Mouse (Mus musculus): ENCODE data around the gene Ctf1. TPM values are rescaled to one million over a fixed set of nuclear protein-coding genes. Genes with fewer than 3 reads are reported as not detected.
"Not testable (repeated sequence)": the region's sequence is repeated elsewhere in the genome, so short reads cannot be mapped to it uniquely, and the experiment has no call there.

Gene Ctf1
- total and polyA plus RNA-seq, 2 experiments from 2014 or later, result 3.8 to 9.0 TPM

- 92% methylated on average over 8 of the region's 8 CpGs for WGBS
- H3K27ac ChIP-seq, result no peak overlapping the region
Observed at GRCm38 (mm10) chr7:127693290-127693689, 19.2 kb upstream of the Ctf1 start.

GRCm38 (mm10) chr7:127693730-127694129 lies 18.8 kb upstream of the Ctf1 start:
- H3K36me3 ChIP-seq (ENCODE audit: insufficient read depth, low read length); H3K9me3 ChIP-seq (ENCODE audit: low read length); H3K27ac ChIP-seq; H3K9ac ChIP-seq (replicated peaks; ENCODE audit: low read length); H3K4me1 ChIP-seq (ENCODE audit: insufficient read depth, low read length); DNase-seq (ENCODE audit: low spot score); ATAC-seq; H3K4me2 ChIP-seq (ENCODE audit: low read depth, low read length); H3K4me3 ChIP-seq (ENCODE audit: low read length); H3K27me3 ChIP-seq (ENCODE audit: insufficient read depth, low read length): not testable (repeated sequence)
- WGBS, result 92% methylated on average over 7 of the region's 7 CpGs

More at GRCm38 (mm10) chr7:127693290-127693689, 19.2 kb upstream of the Ctf1 start:
- DNase-seq (ENCODE audit: low spot score) (no peak), ATAC-seq (no peak)
- no peaks in the 10 kb centered on the region for H3K9me3 ChIP-seq (ENCODE audit: low read length)
- H3K36me3 ChIP-seq (ENCODE audit: insufficient read depth, low read length), result no peaks in the 10 kb centered on the region; the same call in 1 of the 2 replicates
- no peak for TF ChIP-seq CTCF (IDR thresholded peaks at IDR 0.05; ENCODE audit: low read depth)
- no peaks in the 10 kb centered on the region for H3K4me1 ChIP-seq (ENCODE audit: insufficient read depth, low read length)
- no peak overlapping the region for H3K4me3 ChIP-seq (ENCODE audit: low read length)
- no peaks in the 10 kb centered on the region for H3K27me3 ChIP-seq (ENCODE audit: insufficient read depth, low read length)
- H3K9ac ChIP-seq (replicated peaks; ENCODE audit: low read length), result no peak overlapping the region
- no peak overlapping the region for H3K4me2 ChIP-seq (ENCODE audit: low read depth, low read length)

- Histone ChIP-seq H3K27ac (no peak overlapping the region), H3K36me3 (ENCODE audit: insufficient read depth, low read length) (peaks cover 10% of the 10 kb centered on the region; the same call in 1 of the 2 replicates), H3K4me2 (ENCODE audit: low read depth, low read length) (no peak overlapping the region), H3K9me3 (ENCODE audit: low read length) (no peaks in the 10 kb centered on the region), H3K27me3 (ENCODE audit: insufficient read depth, low read length) (no peaks in the 10 kb centered on the region), H3K4me1 (ENCODE audit: insufficient read depth, low read length) (no peaks in the 10 kb centered on the region), H3K9ac (replicated peaks; ENCODE audit: low read length) (no peak overlapping the region), H3K4me3 (ENCODE audit: low read length) (no peak overlapping the region)
- 78% methylated on average over 6 of the region's 6 CpGs for WGBS
- TF ChIP-seq CTCF (IDR thresholded peaks at IDR 0.05; ENCODE audit: low read depth), result no peak
- DNase-seq (ENCODE audit: low spot score), result no peak
- no peak for ATAC-seq
Observed at GRCm38 (mm10) chr7:127698986-127699385, 13.6 kb upstream of the Ctf1 start.

GRCm38 (mm10) chr7:127700712-127701331 lies 11.7 kb upstream of the Ctf1 start:
- Histone ChIP-seq H3K9ac (replicated peaks; ENCODE audit: low read length) (no peak overlapping the region), H3K9me3 (ENCODE audit: low read length) (no peaks in the 10 kb centered on the region), H3K27ac (no peak overlapping the region), H3K27me3 (ENCODE audit: insufficient read depth, low read length) (no peaks in the 10 kb centered on the region), H3K4me1 (ENCODE audit: insufficient read depth, low read length) (no peaks in the 10 kb centered on the region), H3K4me3 (ENCODE audit: low read length) (no peak overlapping the region), H3K4me2 (ENCODE audit: low read depth, low read length) (no peak overlapping the region), H3K36me3 (ENCODE audit: insufficient read depth, low read length) (peaks cover 11% of the 10 kb centered on the region; the same call in 1 of the 2 replicates)
- no peak for DNase-seq (ENCODE audit: low spot score)
- no peak for TF ChIP-seq CTCF (IDR thresholded peaks at IDR 0.05; ENCODE audit: low read depth)
- ATAC-seq, result no peak
- WGBS, result 85% methylated on average over 3 of the region's 3 CpGs

GRCm38 (mm10) chr7:127703561-127704178 lies 8.9 kb upstream of the Ctf1 start:
- no peak overlapping the region for H3K4me3 ChIP-seq (ENCODE audit: low read length)
- H3K27ac ChIP-seq, result no peak overlapping the region
- no peak overlapping the region for H3K4me2 ChIP-seq (ENCODE audit: low read depth, low read length)
- ATAC-seq (no peak), DNase-seq (ENCODE audit: low spot score) (no peak)
- no peaks in the 10 kb centered on the region for H3K27me3 ChIP-seq (ENCODE audit: insufficient read depth, low read length)
- TF ChIP-seq CTCF (IDR thresholded peaks at IDR 0.05; ENCODE audit: low read depth), result no peak
- peaks cover 8% of the 10 kb centered on the region for H3K4me1 ChIP-seq (ENCODE audit: insufficient read depth, low read length)
- 95% methylated on average over 8 of the region's 8 CpGs for WGBS
- peaks cover 16% of the 10 kb centered on the region; the same call in 1 of the 2 replicates for H3K36me3 ChIP-seq (ENCODE audit: insufficient read depth, low read length)
- H3K9ac ChIP-seq (replicated peaks; ENCODE audit: low read length), result no peak overlapping the region
- no peaks in the 10 kb centered on the region for H3K9me3 ChIP-seq (ENCODE audit: low read length)

- no peak overlapping the region for H3K4me3 ChIP-seq (ENCODE audit: low read length)
- no peak overlapping the region for H3K9ac ChIP-seq (replicated peaks; ENCODE audit: low read length)
- H3K4me2 ChIP-seq (ENCODE audit: low read depth, low read length), result no peak overlapping the region
- no peaks in the 10 kb centered on the region for H3K27me3 ChIP-seq (ENCODE audit: insufficient read depth, low read length)
- peaks cover 15% of the 10 kb centered on the region; the same call in 1 of the 2 replicates for H3K36me3 ChIP-seq (ENCODE audit: insufficient read depth, low read length)
- TF ChIP-seq CTCF (IDR thresholded peaks at IDR 0.05; ENCODE audit: low read depth), result no peak
- H3K27ac ChIP-seq, result no peak overlapping the region
- no peaks in the 10 kb centered on the region for H3K9me3 ChIP-seq (ENCODE audit: low read length)
- no peak for DNase-seq (ENCODE audit: low spot score)
- peaks cover 8% of the 10 kb centered on the region for H3K4me1 ChIP-seq (ENCODE audit: insufficient read depth, low read length)
- WGBS, result 77% methylated on average over 6 of the region's 6 CpGs
- no peak for ATAC-seq
Observed at GRCm38 (mm10) chr7:127704598-127704997, 7.9 kb upstream of the Ctf1 start.

- DNase-seq (ENCODE audit: low spot score) (no peak), ATAC-seq (no peak)
- no peak overlapping the region for H3K4me2 ChIP-seq (ENCODE audit: low read depth, low read length)
- no peaks in the 10 kb centered on the region for H3K9me3 ChIP-seq (ENCODE audit: low read length)
- H3K27ac ChIP-seq, result no peak overlapping the region
- H3K4me3 ChIP-seq (ENCODE audit: low read length), result no peak overlapping the region
- WGBS, result 63% methylated on average over 4 of the region's 4 CpGs
- TF ChIP-seq CTCF (IDR thresholded peaks at IDR 0.05; ENCODE audit: low read depth), result no peak
- peaks cover 10% of the 10 kb centered on the region; the same call in 1 of the 2 replicates for H3K36me3 ChIP-seq (ENCODE audit: insufficient read depth, low read length)
- peaks cover 8% of the 10 kb centered on the region for H3K4me1 ChIP-seq (ENCODE audit: insufficient read depth, low read length)
- H3K9ac ChIP-seq (replicated peaks; ENCODE audit: low read length), result no peak overlapping the region
- H3K27me3 ChIP-seq (ENCODE audit: insufficient read depth, low read length), result no peaks in the 10 kb centered on the region
Observed at GRCm38 (mm10) chr7:127705706-127706105, 6.8 kb upstream of the Ctf1 start.
